Mouse (Mus musculus): Measurements from ENCODE around the gene Pilra. TPM values are rescaled to one million over a fixed set of nuclear protein-coding genes. Genes with fewer than 3 reads are reported as not detected.

Gene Pilra
- 1.1 and 1.7 TPM in 2 replicates for polyA plus RNA-seq (2012; rRNA removed)

GRCm38 (mm10) chr5:137835966-137836520 is at the start of gene Pilra:
TSS of gene Pilra (minus strand) at chr5:137836281.

GRCm38 (mm10) chr5:137871644-137872380 is 35.7 kb upstream of the Pilra start, which contains the start of gene Pilrb2:
TSS of gene Pilrb2 (minus strand) at chr5:137871815.

GRCm38 (mm10) chr5:137857960-137858710 is 22.1 kb upstream of the Pilra start, which contains the start of gene Pilrb1:
TSS of gene Pilrb1 (minus strand) at chr5:137858106.

GRCm38 (mm10) chr5:137787151-137787928 is 48.7 kb downstream of the Pilra start, which contains the start of the genes Mepce and Zcwpw1:
TSS of gene Mepce (minus strand) at chr5:137787655.
TSS of gene Zcwpw1 (plus strand) at chr5:137787798.

GRCm38 (mm10) chr5:137778635-137779034 is 57.4 kb downstream of the Pilra start, which contains the start of gene Ppp1r35:
TSS of gene Ppp1r35 (plus strand) at chr5:137778849.

Other genes starting within 250 kb of the Pilra start
- 26.8 and 31.0 TPM in 2 replicates for gene Mospd3, start 235.2 kb downstream of the Pilra start, polyA plus RNA-seq (2012; rRNA removed)
- gene Pcolce, start 222.5 kb downstream of the Pilra start, polyA plus RNA-seq (2012; rRNA removed), result 10.6 and 11.9 TPM in 2 replicates
- 0.01 and 0.02 TPM in 2 replicates for gene Fbxo24, start 207.3 kb downstream of the Pilra start, polyA plus RNA-seq (2012; rRNA removed)
- 10.5 and 14.1 TPM in 2 replicates for gene Lrch4, start 207.2 kb downstream of the Pilra start, polyA plus RNA-seq (2012; rRNA removed)
- gene Gm20605, start 207.1 kb downstream of the Pilra start, polyA plus RNA-seq (2012; rRNA removed), result 5.4 and 5.8 TPM in 2 replicates
- 12.0 and 14.2 TPM in 2 replicates for gene Sap25, start 194.9 kb downstream of the Pilra start, polyA plus RNA-seq (2012; rRNA removed)
- 0.01 TPM in 1 of 2 replicates, not detected in the other for gene Irs3, start 190.6 kb downstream of the Pilra start, polyA plus RNA-seq (2012; rRNA removed)
- 18.0 and 21.6 TPM in 2 replicates for gene Agfg2, start 151.6 kb downstream of the Pilra start, polyA plus RNA-seq (2012; rRNA removed)
- 0.68 and 0.90 TPM in 2 replicates for gene Nyap1, start 94.7 kb downstream of the Pilra start, polyA plus RNA-seq (2012; rRNA removed)
- 17.5 and 22.9 TPM in 2 replicates for gene Tsc22d4, start 90.6 kb downstream of the Pilra start, polyA plus RNA-seq (2012; rRNA removed)
- gene Ppp1r35, start 57.4 kb downstream of the Pilra start, polyA plus RNA-seq (2012; rRNA removed), result 19.0 and 23.1 TPM in 2 replicates
- 12.9 and 13.7 TPM in 2 replicates for gene Mepce, start 48.6 kb downstream of the Pilra start, polyA plus RNA-seq (2012; rRNA removed)
- 3.0 and 3.4 TPM in 2 replicates for gene Zcwpw1, start 48.5 kb downstream of the Pilra start, polyA plus RNA-seq (2012; rRNA removed)
- 2.3 and 3.3 TPM in 2 replicates for gene Pilrb1, start 21.8 kb upstream of the Pilra start, polyA plus RNA-seq (2012; rRNA removed)
- 1.2 and 2.3 TPM in 2 replicates for gene Pilrb2, start 35.5 kb upstream of the Pilra start, polyA plus RNA-seq (2012; rRNA removed)
- 0.98 and 1.0 TPM in 2 replicates for gene Cyp3a13, start 85.3 kb upstream of the Pilra start, polyA plus RNA-seq (2012; rRNA removed)
- 0.01 TPM in 2 replicates for gene Gjc3, start 126.8 kb upstream of the Pilra start, polyA plus RNA-seq (2012; rRNA removed)
- 2.0 and 2.4 TPM in 2 replicates for gene Azgp1, start 145.2 kb upstream of the Pilra start, polyA plus RNA-seq (2012; rRNA removed)
- not detected in 2 replicates for gene Smok3a, start 185.0 kb upstream of the Pilra start, polyA plus RNA-seq (2012; rRNA removed)
- not detected in 2 replicates for gene Smok3b, start 185.1 kb upstream of the Pilra start, polyA plus RNA-seq (2012; rRNA removed)
- gene Smok3c, start 216.9 kb upstream of the Pilra start, polyA plus RNA-seq (2012; rRNA removed), result not detected in 2 replicates
- gene Zkscan1, start 248.8 kb upstream of the Pilra start, polyA plus RNA-seq (2012; rRNA removed), result 2.4 and 2.7 TPM in 2 replicates

Measured in liver, embryonic 14 days (tissue).